Mouse (Mus musculus): Measurements from ENCODE around the gene Krtap27-1. TPM values are rescaled to one million over a fixed set of nuclear protein-coding genes. Genes with fewer than 3 reads are reported as not detected.

The Krtap27-1 gene
- polyA plus RNA-seq, 1 experiment from 2014 or later, result not detected

DNA sequence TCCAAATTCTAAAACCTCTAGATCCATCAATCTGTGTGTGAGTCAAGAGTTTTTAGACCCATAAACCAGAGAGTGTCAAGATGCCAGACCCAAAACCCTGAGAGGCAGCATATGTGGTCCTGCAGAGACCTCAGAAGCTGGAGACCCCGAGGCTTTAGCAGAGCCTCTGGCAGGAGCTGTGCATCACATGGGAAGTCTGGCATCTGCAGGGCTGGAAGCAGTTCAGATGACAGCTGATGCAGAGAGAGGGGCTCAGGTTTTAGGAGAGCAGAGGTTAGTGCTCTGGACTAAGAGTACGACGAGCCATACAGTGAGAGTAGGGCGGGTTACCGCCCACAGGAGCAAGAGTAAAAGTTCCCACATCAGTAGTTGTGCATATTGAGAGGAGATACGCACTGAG lies 7.6 kb upstream of the Krtap27-1 start:
- WGBS, result 77% methylated on average over 6 of the region's 6 CpGs
- H3K9ac ChIP-seq (ENCODE audit: low read depth, low read length), result no peak overlapping the region
- no peaks in the 10 kb centered on the region for H3K27me3 ChIP-seq (replicated peaks; ENCODE audit: control insufficient read depth, insufficient read depth, low read length)
- H3K27ac ChIP-seq (ENCODE audit: low read length), result no peak overlapping the region
- no peak for ATAC-seq
- H3K36me3 ChIP-seq (ENCODE audit: control insufficient read depth, insufficient read depth, low read length), result no peaks in the 10 kb centered on the region
- H3K4me2 ChIP-seq (ENCODE audit: low read depth, low read length), result no peak overlapping the region
- H3K9me3 ChIP-seq (ENCODE audit: control insufficient read depth, low read length), result no peaks in the 10 kb centered on the region
- H3K4me3 ChIP-seq (ENCODE audit: low read length), result no peak overlapping the region
- H3K4me1 ChIP-seq (ENCODE audit: control insufficient read depth, insufficient read depth, low read length), result no peaks in the 10 kb centered on the region

DNA sequence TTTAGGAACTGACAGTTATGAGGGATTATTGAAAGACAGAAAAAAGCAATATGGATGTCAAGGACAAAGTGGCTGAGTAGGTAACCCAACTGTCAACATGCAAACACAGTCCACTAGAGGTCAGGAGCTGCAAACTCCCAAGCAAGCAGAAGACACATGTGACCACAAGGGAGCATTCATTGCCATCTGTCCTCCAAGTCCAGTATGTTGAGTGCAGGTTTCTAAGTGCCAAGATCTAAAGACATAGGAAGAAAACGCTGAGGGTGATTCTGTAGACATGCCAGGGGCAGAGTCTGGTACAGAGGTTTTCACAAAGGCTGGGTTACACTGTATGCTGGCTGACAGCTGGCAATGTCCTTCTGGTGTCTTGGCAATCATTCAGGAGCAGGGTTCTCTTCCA lies 14.0 kb downstream of the Krtap27-1 start:
- ATAC-seq, result 0 out of 2 replicates have a peak, but pooled peaks have one; percentile 16
- no peak overlapping the region for H3K4me2 ChIP-seq (ENCODE audit: low read depth, low read length)
- H3K4me3 ChIP-seq (ENCODE audit: low read length), result no peak overlapping the region
- H3K27me3 ChIP-seq (replicated peaks; ENCODE audit: control insufficient read depth, insufficient read depth, low read length), result no peaks in the 10 kb centered on the region
- no peak overlapping the region for H3K27ac ChIP-seq (ENCODE audit: low read length)
- WGBS, result 46% methylated on average over 1 of the region's 1 CpGs
- H3K4me1 ChIP-seq (ENCODE audit: control insufficient read depth, insufficient read depth, low read length), result no peaks in the 10 kb centered on the region
- H3K9me3 ChIP-seq (ENCODE audit: control insufficient read depth, low read length), result no peaks in the 10 kb centered on the region
- H3K36me3 ChIP-seq (ENCODE audit: control insufficient read depth, insufficient read depth, low read length), result no peaks in the 10 kb centered on the region
- no peak overlapping the region for H3K9ac ChIP-seq (ENCODE audit: low read depth, low read length)

DNA sequence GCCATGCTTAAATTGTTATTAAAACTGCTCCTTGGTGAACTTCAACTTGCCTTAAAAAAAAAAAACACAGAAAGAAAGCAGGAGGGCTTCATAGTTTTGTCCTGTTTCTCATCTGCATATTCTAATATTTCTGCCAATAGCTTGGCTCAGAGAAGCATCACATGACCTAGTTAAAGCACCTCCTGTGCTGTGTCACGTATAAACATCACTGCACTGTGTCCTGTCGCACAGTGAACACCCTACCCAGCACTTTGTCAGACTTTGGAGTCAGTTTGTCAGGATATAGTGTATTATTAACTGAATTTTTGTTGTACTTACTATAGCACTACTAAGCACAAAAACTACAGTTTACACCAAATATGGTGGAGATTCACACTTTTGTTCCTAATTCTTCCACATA lies 19.5 kb downstream of the Krtap27-1 start:
- WGBS, result 55% methylated on average over 2 of the region's 2 CpGs
- no peak for ATAC-seq
- no peak overlapping the region for H3K4me2 ChIP-seq (ENCODE audit: low read depth, low read length)

DNA sequence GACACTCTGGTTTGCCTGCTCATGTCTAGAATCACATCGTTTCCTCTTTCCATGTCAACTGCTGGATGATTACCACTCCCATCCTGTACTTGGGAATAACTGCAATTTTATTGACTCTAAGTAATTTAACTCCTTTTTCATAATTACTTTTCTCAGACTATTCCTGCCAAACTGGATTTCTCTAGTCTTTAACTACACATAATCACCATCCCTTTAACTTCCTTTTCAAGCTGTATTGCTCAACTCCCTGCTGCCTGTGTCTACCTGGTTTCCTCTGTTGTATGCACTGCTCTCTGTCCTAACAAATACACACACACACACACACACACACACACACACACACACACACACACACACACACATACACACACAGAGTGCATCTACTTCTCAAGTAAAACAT lies 20.4 kb downstream of the Krtap27-1 start:
- Histone ChIP-seq H3K4me3 (ENCODE audit: low read length) (no peak overlapping the region), H3K4me1 (ENCODE audit: control insufficient read depth, insufficient read depth, low read length) (peaks cover 6% of the 10 kb centered on the region; the same call in 1 of the 2 replicates), H3K36me3 (ENCODE audit: control insufficient read depth, insufficient read depth, low read length) (no peaks in the 10 kb centered on the region), H3K27me3 (replicated peaks; ENCODE audit: control insufficient read depth, insufficient read depth, low read length) (no peaks in the 10 kb centered on the region), H3K9me3 (ENCODE audit: control insufficient read depth, low read length) (no peaks in the 10 kb centered on the region), H3K4me2 (ENCODE audit: low read depth, low read length) (no peak overlapping the region), H3K9ac (ENCODE audit: low read depth, low read length) (no peak overlapping the region), H3K27ac (ENCODE audit: low read length) (no peak overlapping the region; the same call in 1 of the 2 replicates)
- peak; percentile 79 for ATAC-seq
- 57% methylated on average over 1 of the region's 1 CpGs for WGBS

More for the DNA sequence above, 19.5 kb downstream of the Krtap27-1 start:
- peaks cover 6% of the 10 kb centered on the region; the same call in 1 of the 2 replicates for H3K4me1 ChIP-seq (ENCODE audit: control insufficient read depth, insufficient read depth, low read length)
- H3K9me3 ChIP-seq (ENCODE audit: control insufficient read depth, low read length), result no peaks in the 10 kb centered on the region
- H3K27me3 ChIP-seq (replicated peaks; ENCODE audit: control insufficient read depth, insufficient read depth, low read length), result no peaks in the 10 kb centered on the region
- H3K27ac ChIP-seq (ENCODE audit: low read length), result no peak overlapping the region
- no peak overlapping the region for H3K9ac ChIP-seq (ENCODE audit: low read depth, low read length)
- H3K36me3 ChIP-seq (ENCODE audit: control insufficient read depth, insufficient read depth, low read length), result no peaks in the 10 kb centered on the region
- no peak overlapping the region for H3K4me3 ChIP-seq (ENCODE audit: low read length)

DNA sequence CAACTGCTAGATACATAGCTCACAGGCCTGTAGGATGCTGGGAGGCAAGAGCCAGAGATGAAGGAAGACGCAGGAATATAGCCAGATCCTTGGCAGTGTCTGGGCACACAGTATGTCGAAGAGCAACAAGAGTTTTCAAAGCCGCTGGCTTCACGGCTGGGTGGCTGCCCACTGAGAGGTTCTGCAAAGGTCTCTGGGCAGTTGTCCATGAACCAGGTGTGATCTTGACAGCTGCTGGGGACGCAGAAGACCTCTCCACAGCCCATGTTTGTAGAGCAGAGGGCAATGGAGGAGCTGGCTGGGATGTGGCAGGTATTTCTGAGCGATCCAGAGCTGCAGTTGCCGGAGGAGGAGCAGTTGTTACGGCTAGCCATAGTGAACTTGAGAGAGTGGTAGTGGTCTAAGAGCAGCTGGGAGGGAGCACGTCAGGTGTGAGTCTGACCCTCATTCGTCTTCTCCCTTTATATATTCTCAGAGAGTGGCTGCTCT lies 24.1 kb downstream of the Krtap27-1 start, which contains the start of gene Krtap26-1:
Krtap26-1 (minus strand) TSS at position 439 of the 489 bp plus-strand sequence.
- H3K4me2 ChIP-seq (ENCODE audit: low read depth, low read length), result peak within 1 kb of the TSS; percentile 20; the same call in 1 of the 2 replicates
- no peaks in the 10 kb centered on the region for H3K36me3 ChIP-seq (ENCODE audit: control insufficient read depth, insufficient read depth, low read length)
- no peaks in the 10 kb centered on the region for H3K9me3 ChIP-seq (ENCODE audit: control insufficient read depth, low read length)
- H3K27ac ChIP-seq (ENCODE audit: low read length), result peak within 1 kb of the TSS; percentile 69
- no peak within 1 kb of the TSS; the same call in 1 of the 2 replicates for H3K9ac ChIP-seq (ENCODE audit: low read depth, low read length)
- H3K4me1 ChIP-seq (ENCODE audit: control insufficient read depth, insufficient read depth, low read length), result peaks cover 6% of the 10 kb centered on the region; the same call in 1 of the 2 replicates
- ATAC-seq, result peak; percentile 5; the same call in 1 of the 2 replicates
- H3K4me3 ChIP-seq (ENCODE audit: low read length), result no peak within 1 kb of the TSS
- 80% methylated on average over 10 of the region's 10 CpGs for WGBS
- no peaks in the 10 kb centered on the region for H3K27me3 ChIP-seq (replicated peaks; ENCODE audit: control insufficient read depth, insufficient read depth, low read length)

DNA sequence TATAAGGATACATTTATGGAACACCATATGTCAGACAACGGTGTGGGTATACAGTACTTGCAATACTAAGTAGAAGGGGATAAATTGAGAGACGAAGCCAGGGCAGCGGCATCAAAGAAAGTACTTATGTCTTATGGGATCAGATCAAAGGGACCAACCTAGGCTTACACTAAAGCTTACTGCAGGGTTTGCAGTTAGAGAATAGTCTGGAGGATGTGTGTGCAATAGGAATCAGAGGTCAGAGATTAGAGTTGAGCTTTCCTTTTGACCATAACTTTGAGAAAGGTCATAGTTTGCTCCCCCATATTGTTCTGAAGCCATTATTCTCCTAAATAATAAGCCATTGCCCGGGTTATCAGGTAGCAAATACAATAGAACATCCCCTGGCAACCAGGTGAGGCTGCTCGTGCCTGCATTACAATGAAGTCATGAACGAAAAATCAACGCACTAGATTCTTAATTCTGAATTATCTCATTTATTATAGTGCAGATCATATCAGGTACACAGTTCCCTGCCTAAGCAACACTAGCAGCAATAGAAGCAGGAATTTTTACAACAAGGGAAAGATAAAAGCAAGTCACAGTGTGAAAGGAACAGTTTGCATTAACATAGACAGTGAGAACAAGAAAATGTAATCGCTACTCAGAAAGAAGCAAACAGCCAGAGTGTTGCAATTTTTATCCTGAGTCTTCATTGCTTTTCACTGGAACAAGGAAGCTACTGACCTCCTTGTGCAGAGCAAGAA lies 24.9 kb downstream of the Krtap27-1 start:
- Histone ChIP-seq H3K4me1 (ENCODE audit: control insufficient read depth, insufficient read depth, low read length) (peaks cover 6% of the 10 kb centered on the region; the same call in 1 of the 2 replicates), H3K27me3 (replicated peaks; ENCODE audit: control insufficient read depth, insufficient read depth, low read length) (no peaks in the 10 kb centered on the region), H3K4me2 (ENCODE audit: low read depth, low read length) (peak overlapping the region; percentile 20; the same call in 1 of the 2 replicates), H3K36me3 (ENCODE audit: control insufficient read depth, insufficient read depth, low read length) (no peaks in the 10 kb centered on the region), H3K9ac (ENCODE audit: low read depth, low read length) (no peak overlapping the region), H3K4me3 (ENCODE audit: low read length) (no peak overlapping the region), H3K9me3 (ENCODE audit: control insufficient read depth, low read length) (no peaks in the 10 kb centered on the region), H3K27ac (ENCODE audit: low read length) (peak overlapping the region; percentile 69)
- peak; percentile 84 for ATAC-seq
- 63% methylated on average over 8 of the region's 8 CpGs for WGBS

DNA sequence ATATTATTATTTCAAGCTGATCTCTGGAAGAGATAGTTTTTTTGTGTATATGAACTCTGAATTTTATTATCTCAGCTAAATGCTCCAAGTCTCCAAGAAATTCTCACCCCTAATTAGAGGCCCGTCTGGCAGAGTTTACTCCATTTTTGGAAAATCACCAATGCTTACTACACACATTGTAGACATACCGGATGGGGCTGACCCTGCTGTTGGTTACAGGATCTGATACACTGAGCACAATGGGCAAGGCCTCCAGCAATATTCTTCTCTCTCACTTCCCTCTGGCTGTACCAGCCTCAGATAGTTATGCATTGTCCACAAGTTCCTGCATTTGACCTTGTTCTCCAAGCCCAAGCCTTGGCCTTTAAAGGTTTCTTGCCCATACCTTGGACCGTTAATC lies 31.4 kb downstream of the Krtap27-1 start:
- 89% methylated on average over 3 of the region's 3 CpGs for WGBS
- no peaks in the 10 kb centered on the region for H3K4me1 ChIP-seq (ENCODE audit: control insufficient read depth, insufficient read depth, low read length)
- no peak overlapping the region for H3K9ac ChIP-seq (ENCODE audit: low read depth, low read length)
- no peak overlapping the region for H3K4me2 ChIP-seq (ENCODE audit: low read depth, low read length)
- H3K27ac ChIP-seq (ENCODE audit: low read length), result no peak overlapping the region
- no peaks in the 10 kb centered on the region for H3K9me3 ChIP-seq (ENCODE audit: control insufficient read depth, low read length)
- ATAC-seq, result no peak
- H3K27me3 ChIP-seq (replicated peaks; ENCODE audit: control insufficient read depth, insufficient read depth, low read length), result no peaks in the 10 kb centered on the region
- no peaks in the 10 kb centered on the region for H3K36me3 ChIP-seq (ENCODE audit: control insufficient read depth, insufficient read depth, low read length)
- no peak overlapping the region for H3K4me3 ChIP-seq (ENCODE audit: low read length)

DNA sequence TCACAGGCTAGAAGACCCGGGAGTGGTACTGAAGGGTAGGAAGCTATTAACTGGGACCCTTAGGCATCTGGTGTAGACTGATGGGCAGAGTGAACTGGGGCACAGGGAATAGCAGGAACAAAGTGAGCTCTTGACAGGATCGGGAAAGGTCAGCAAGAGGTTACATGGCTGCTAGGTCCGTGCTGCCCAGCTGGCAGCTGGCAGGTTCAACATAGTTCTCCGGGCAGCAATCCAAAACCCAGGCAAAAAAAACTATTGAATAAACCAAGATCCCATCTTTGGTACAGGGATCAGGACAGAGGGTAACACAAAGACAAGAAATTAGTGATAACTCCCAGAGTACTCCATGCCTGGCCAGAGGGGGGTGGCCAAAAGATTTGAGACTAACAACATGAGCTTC lies 36.3 kb downstream of the Krtap27-1 start:
- H3K9me3 ChIP-seq (ENCODE audit: control insufficient read depth, low read length), result no peaks in the 10 kb centered on the region
- 52% methylated on average over 4 of the region's 4 CpGs for WGBS

DNA sequence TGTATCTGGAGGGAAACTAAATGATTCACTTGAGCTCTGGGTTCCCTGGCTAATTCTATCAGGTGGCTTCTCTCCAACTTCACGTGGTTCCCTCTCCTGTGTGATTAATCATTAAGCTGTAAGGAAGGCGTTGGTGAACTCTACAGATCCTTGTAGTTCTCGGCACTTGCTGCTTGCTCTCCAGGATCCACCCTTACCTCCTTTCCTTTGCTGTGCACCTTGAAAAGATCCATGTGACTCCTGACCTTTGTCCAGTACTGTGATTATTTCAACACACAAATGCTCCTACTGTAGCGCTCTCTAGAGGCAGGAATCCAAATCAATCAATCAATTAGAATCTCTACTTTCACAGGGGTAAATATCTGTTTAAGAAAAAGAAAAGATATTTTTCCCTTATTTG lies 40.0 kb downstream of the Krtap27-1 start:
- Histone ChIP-seq H3K4me2 (ENCODE audit: low read depth, low read length) (no peak overlapping the region), H3K4me1 (ENCODE audit: control insufficient read depth, insufficient read depth, low read length) (no peaks in the 10 kb centered on the region; the same call in 1 of the 2 replicates), H3K36me3 (ENCODE audit: control insufficient read depth, insufficient read depth, low read length) (no peaks in the 10 kb centered on the region), H3K27ac (ENCODE audit: low read length) (peak overlapping the region; percentile 52), H3K4me3 (ENCODE audit: low read length) (no peak overlapping the region), H3K9ac (ENCODE audit: low read depth, low read length) (no peak overlapping the region), H3K9me3 (ENCODE audit: control insufficient read depth, low read length) (no peaks in the 10 kb centered on the region), H3K27me3 (replicated peaks; ENCODE audit: control insufficient read depth, insufficient read depth, low read length) (no peaks in the 10 kb centered on the region)
- WGBS, result 38% methylated on average over 4 of the region's 4 CpGs
- ATAC-seq, result peak; percentile 99

More for the DNA sequence above, 36.3 kb downstream of the Krtap27-1 start:
- H3K27ac ChIP-seq (ENCODE audit: low read length), result no peak overlapping the region
- H3K4me3 ChIP-seq (ENCODE audit: low read length), result no peak overlapping the region
- no peak overlapping the region for H3K9ac ChIP-seq (ENCODE audit: low read depth, low read length)
- H3K4me1 ChIP-seq (ENCODE audit: control insufficient read depth, insufficient read depth, low read length), result no peaks in the 10 kb centered on the region; the same call in 1 of the 2 replicates
- H3K27me3 ChIP-seq (replicated peaks; ENCODE audit: control insufficient read depth, insufficient read depth, low read length), result no peaks in the 10 kb centered on the region
- H3K36me3 ChIP-seq (ENCODE audit: control insufficient read depth, insufficient read depth, low read length), result no peaks in the 10 kb centered on the region
- no peak overlapping the region for H3K4me2 ChIP-seq (ENCODE audit: low read depth, low read length)
- no peak for ATAC-seq
